Mouse (Mus musculus): ENCODE results near the gene Trpm5.

The Trpm5 gene

GRCm38 (mm10) chr7:143038174-143038931 is 56.1 kb downstream of the Trpm5 start:
- DNase-seq (ENCODE audit: low spot score in 2 of 2) = no peak

DNA sequence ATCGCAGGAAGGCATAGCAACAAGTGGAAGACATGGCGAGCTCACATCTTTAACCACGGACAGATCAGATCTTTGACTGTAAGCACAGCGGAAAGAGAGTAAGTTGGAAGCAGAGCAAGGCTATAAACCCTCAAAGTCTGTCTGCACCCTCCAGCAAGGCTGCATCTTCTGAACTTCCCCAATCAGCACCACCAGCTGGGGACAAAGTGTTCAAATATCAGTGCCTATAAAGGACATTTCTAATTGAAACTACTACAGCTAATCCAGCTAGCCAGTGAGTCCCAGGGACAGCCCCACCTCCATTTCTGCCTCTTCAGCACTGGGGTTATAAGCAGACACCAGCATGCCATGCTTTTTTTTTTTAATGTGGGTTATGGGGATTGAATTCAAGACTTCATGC is 57.1 kb downstream of the Trpm5 start:
- DNase-seq (ENCODE audit: low spot score in 2 of 2) = no peak

GRCm38 (mm10) chr7:143036787-143037186 is 57.7 kb downstream of the Trpm5 start:
- DNase-seq (ENCODE audit: low spot score in 2 of 2) = no peak

DNA sequence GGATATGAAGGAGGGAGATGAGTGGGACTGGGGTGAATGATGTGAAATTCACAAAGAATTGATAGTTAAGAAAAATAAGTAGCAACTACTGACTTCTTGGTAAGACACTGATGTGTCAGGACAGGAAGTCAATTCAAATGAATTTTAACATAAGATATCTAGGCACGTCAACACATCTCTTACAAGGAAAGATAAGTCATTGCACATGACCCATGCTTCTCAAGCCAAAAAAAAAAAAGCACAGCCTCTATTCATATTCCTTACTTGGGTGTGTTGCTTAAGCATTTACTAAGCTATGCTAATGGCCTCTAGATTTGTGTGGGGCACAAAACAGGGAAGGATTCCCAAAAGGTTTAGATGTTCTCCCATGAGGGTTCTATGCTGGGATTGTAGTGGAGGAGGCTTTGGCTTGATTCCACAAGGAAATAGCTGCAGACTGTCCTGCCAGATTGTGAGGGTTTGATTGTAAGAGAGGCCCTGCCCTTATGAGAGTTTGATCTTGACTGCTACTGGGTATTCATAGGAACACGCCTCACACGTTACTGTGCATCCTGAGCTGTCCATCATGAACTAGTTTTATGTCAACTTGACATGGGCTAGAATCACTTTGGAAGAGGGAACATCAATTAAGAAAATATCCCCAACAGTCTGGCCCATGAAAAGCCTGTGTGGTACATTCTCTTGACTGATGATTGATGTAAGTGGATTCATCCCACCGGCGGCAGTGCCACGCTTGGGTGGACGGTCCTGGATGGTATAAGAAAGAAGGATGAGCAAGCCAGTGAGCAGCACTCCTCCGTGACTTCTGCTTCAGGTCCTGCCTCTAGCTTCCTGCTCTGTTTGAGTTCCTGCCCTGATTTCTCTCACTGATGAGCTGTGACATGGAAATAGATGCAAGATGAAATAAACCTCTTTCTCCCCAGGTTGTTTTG is 59.7 kb downstream of the Trpm5 start:
- no peak for DNase-seq (ENCODE audit: low spot score in 2 of 2)

- no peak for DNase-seq (ENCODE audit: low spot score in 2 of 2)
Observed at GRCm38 (mm10) chr7:143034112-143034511, 60.3 kb downstream of the Trpm5 start.

GRCm38 (mm10) chr7:143033581-143033980 is 60.9 kb downstream of the Trpm5 start:
- DNase-seq (ENCODE audit: low spot score in 2 of 2) = no peak

GRCm38 (mm10) chr7:143031816-143032215 is 62.6 kb downstream of the Trpm5 start:
- DNase-seq (ENCODE audit: low spot score in 2 of 2) = no peak

DNA sequence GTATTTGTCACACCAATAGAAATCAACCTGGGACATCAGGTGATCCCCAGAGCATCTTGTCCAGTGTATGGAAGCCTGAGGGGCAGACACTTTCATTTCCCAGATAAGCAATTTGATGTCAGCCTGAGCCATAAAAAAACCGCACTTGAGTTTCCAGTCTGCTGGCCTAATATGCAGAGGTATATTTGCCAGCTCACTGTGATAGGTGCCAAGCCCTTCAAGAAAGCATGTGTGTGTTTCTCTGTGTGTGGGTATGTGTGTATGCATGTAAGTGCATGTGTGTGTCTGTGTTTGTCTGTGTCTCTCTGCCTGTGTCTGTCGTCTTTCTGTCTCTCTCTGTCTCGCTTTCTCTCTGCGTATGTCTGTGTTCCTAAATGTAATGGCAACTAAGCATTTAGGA is 67.2 kb downstream of the Trpm5 start:
- no peak for DNase-seq (ENCODE audit: low spot score in 2 of 2)

DNA sequence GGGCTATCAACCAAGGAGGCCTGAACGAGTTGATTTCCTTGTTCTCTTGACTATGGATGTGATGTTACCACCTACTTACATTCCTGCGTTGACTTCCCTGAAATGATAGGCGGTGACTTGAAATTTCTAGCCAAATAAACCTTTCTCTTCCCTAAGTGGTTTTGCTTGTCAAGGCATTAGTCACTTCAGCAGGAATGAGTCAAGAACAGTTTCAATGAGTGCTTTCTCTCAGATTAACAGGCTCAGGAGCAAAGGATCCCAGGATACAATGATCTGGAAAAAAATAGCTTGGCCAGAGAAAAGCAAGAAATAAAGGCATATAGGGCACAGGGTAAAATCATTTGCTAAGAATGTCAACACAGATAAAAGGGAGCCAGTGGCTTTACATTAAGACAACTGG is 68.9 kb downstream of the Trpm5 start:
- no peak for DNase-seq (ENCODE audit: low spot score in 2 of 2)

DNA sequence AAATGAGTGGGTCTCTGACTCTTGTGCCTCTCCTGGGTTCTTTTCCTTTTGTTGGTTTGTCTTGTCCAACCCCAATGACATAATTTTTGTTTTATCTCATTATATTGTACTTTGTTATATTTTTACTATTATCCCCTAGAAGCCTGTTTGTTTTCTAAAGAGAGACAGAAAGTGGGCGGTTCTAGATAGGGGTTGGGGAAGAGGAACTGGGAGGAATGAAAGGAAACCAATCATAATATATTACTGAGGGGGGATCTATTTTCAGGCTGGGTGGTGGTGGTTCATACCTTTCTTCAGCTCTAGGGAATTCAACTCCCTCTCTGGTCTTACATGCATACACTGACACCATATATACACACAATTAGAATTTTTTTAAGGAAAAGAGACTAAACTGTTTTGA is 70.1 kb downstream of the Trpm5 start:
- no peak for DNase-seq (ENCODE audit: low spot score in 2 of 2)

DNA sequence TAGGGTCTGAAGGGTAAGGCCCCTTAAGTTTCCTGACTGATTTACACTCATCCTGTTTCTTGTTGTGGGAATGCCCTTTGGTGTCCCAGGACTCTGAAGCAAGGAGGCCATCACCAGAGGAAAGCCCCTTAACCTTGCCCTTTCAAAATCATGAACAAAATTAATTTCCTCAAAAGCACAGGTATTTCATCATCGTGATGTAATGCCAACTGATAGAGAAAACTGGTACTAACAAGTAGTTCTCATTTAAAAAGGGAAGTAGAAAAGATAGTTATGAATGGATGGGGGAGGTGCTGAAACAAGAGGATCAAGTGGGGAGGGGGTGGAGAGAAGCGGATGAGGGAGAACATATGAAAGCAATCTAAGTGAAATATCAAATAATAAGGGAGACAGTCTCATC is 70.9 kb downstream of the Trpm5 start:
- DNase-seq (ENCODE audit: low spot score in 2 of 2) = no peak

GRCm38 (mm10) chr7:143021356-143022164 is 72.9 kb downstream of the Trpm5 start:
- DNase-seq (ENCODE audit: low spot score in 2 of 2) = no peak

DNA sequence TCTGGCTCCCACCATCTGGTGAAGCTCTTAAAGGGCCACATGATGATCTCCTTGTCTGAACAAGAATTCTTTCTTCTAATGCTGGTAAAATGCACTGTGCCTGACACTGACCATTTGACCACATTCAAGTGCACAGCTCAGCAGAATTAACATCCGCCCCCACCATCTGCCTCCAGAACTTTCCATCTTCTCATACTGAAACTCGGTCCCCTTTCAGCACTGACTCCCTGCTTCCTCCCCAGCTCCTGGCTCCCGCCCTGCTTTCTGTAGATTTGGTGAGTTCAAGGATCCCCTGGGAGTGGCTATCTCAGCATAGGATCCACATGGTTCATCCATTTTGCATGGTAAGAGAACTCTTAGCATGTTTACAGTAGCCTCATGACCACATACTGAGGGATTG is 73.7 kb downstream of the Trpm5 start:
- DNase-seq (ENCODE audit: low spot score in 2 of 2) = no peak

- DNase-seq (ENCODE audit: low spot score in 2 of 2) = no peak
Observed at GRCm38 (mm10) chr7:143020040-143020439, 74.4 kb downstream of the Trpm5 start.
